Mouse (Mus musculus) ES-Bruce4 (cell line): ENCODE results near the gene Cdkl4. TPM values are rescaled to one million over a fixed set of nuclear protein-coding genes. Genes with fewer than 3 reads are reported as not detected.

Experiments
- H3K27ac ChIP-seq: 2 replicates; pipeline ENCODE4 v1.5.1; 2012; ENCODE audit warnings: low read length, inconsistent platforms; ENCODE audit not compliant: insufficient read depth
- H3K27me3 ChIP-seq: 2 replicates; pipeline ENCODE4 v1.6.1; 2012; ENCODE audit warnings: mild to moderate bottlenecking, low read length, inconsistent platforms; ENCODE audit not compliant: control insufficient read depth, poor library complexity, insufficient read depth, severe bottlenecking
- H3K36me3 ChIP-seq: 2 replicates; pipeline ENCODE4 v1.6.1; 2012; ENCODE audit warnings: inconsistent platforms, mild to moderate bottlenecking, low read length, moderate library complexity; ENCODE audit not compliant: control insufficient read depth, poor library complexity, insufficient read depth, severe bottlenecking
- H3K4me1 ChIP-seq: one replicate; pipeline ENCODE4 v1.8.1; 2011; ENCODE audit warnings: low read length; ENCODE audit not compliant: control insufficient read depth, insufficient read depth
- H3K4me3 ChIP-seq: 2 replicates; pipeline ENCODE4 v1.5.1; 2011; ENCODE audit warnings: low read depth, mild to moderate bottlenecking, low read length
- H3K9ac ChIP-seq: 2 replicates; pipeline ENCODE4 v1.6.1; 2012; ENCODE audit warnings: low read depth, mild to moderate bottlenecking, inconsistent platforms; ENCODE audit not compliant: poor library complexity, severe bottlenecking
- H3K9me3 ChIP-seq: replicated peaks from 2 replicates; pipeline ENCODE4 v1.6.1; 2012; ENCODE audit warnings: mild to moderate bottlenecking, low read length, inconsistent platforms; ENCODE audit not compliant: control insufficient read depth, poor library complexity, insufficient read depth, severe bottlenecking
- CTCF ChIP-seq: IDR thresholded peaks from one replicate; pipeline ENCODE4 v1.8.1; 2011; ENCODE audit warnings: low read depth, low read length
- EP300 ChIP-seq: IDR thresholded peaks from 2 replicates; pipeline ENCODE4 v1.6.1; 2011; ENCODE audit warnings: low read depth, low read length; ENCODE audit not compliant: insufficient read depth
- POLR2A ChIP-seq: IDR thresholded peaks from one replicate; pipeline ENCODE4 v1.8.1; 2011; ENCODE audit warnings: low read length; ENCODE audit not compliant: insufficient read depth
- polyA plus RNA-seq: library from polyadenylated mRNA; stranded (reverse); fragments of >200 nt; gene quantifications from 2 replicates; pipeline ENCODE4 v1.2.4, GENCODE M21; 2011; ENCODE audit warnings: low read depth; ENCODE audit not compliant: missing spikeins, insufficient read depth, insufficient read length

Gene Cdkl4
- polyA plus RNA-seq, 1 experiment, result 0.78 TPM

DNA sequence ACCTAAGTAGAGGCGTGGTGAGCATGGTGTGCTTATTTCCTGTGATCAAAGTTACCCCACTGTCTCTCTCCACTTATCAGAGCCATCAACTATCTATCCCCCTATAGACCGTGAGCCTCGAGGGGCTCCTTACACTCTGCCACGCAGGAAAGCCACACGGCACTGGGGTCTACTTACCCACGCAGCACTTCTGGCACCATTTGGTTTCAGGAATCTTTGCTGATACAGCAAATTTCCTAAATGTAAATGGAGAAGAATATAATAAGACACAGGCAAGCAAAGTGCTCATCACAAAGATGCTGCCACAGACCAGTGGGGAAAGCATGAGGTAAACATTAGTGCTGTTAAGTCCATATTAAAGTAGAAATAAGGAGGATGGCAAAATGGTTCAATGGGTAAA lies 26.2 kb upstream of the Cdkl4 start:
- Histone ChIP-seq H3K9me3 (peaks cover 4% of the 10 kb centered on the region; the same call in 1 of the 2 replicates), H3K4me1 (no peaks in the 10 kb centered on the region), H3K27me3 (no peaks in the 10 kb centered on the region), H3K9ac (no peak overlapping the region), H3K4me3 (no peak overlapping the region), H3K36me3 (peaks cover 3% of the 10 kb centered on the region), H3K27ac (no peak overlapping the region)
- TF ChIP-seq CTCF (no peak), POLR2A (no peak), EP300 (no peak)

DNA sequence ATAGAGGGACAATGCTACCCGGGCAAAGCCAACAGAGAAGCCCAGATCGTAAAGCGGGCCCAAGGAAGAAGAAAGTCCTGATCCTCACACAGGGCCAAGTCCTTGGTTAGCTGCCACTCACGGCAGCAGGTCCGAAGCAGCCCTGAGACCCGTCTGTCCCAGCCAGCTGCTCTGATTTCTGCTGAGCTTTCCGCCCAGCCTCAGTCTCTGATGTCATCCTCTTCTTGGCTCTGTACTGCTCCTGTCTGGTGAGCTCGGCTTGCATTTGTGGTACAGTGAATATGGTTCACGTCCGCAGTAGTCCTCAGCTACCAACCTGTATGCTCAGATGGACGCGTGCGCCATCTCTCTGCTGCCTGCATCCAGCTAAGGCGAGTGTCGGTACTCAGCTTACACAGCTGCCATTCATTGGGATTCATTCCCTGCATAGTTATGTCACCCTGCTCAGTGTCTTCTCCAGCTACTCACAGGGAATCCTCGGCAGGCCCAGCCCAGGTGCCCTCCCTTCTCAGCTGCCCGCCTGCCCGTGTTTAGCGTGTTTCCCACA lies 25.5 kb upstream of the Cdkl4 start:
- no peak overlapping the region for H3K4me3 ChIP-seq
- TF ChIP-seq CTCF (no peak), POLR2A (no peak), EP300 (no peak)
- no peak overlapping the region for H3K27ac ChIP-seq
- H3K9me3 ChIP-seq, result peaks cover 4% of the 10 kb centered on the region; the same call in 1 of the 2 replicates
- H3K27me3 ChIP-seq, result no peaks in the 10 kb centered on the region
- H3K4me1 ChIP-seq, result no peaks in the 10 kb centered on the region
- 0 out of 2 replicates have a peak, but pooled peaks cover under 1% of the 10 kb centered on the region for H3K36me3 ChIP-seq
- no peak overlapping the region for H3K9ac ChIP-seq

- Histone ChIP-seq H3K9ac (no peak overlapping the region), H3K27me3 (no peaks in the 10 kb centered on the region), H3K4me3 (no peak overlapping the region), H3K27ac (no peak overlapping the region), H3K4me1 (no peaks in the 10 kb centered on the region), H3K36me3 (no peaks in the 10 kb centered on the region), H3K9me3 (peaks cover 4% of the 10 kb centered on the region; the same call in 1 of the 2 replicates)
- peak; percentile 81 for TF ChIP-seq CTCF
- no peak for TF ChIP-seq POLR2A
Observed at GRCm38 (mm10) chr17:80601371-80601770, 23.8 kb upstream of the Cdkl4 start.

- Histone ChIP-seq H3K27me3 (no peaks in the 10 kb centered on the region), H3K27ac (no peak overlapping the region), H3K36me3 (no peaks in the 10 kb centered on the region), H3K9me3 (no peaks in the 10 kb centered on the region), H3K4me3 (no peak overlapping the region), H3K9ac (no peak overlapping the region), H3K4me1 (no peaks in the 10 kb centered on the region)
- no peak for TF ChIP-seq POLR2A
- no peak for TF ChIP-seq EP300
- TF ChIP-seq CTCF, result no peak
Observed at GRCm38 (mm10) chr17:80583051-80583450, 5.4 kb upstream of the Cdkl4 start.

DNA sequence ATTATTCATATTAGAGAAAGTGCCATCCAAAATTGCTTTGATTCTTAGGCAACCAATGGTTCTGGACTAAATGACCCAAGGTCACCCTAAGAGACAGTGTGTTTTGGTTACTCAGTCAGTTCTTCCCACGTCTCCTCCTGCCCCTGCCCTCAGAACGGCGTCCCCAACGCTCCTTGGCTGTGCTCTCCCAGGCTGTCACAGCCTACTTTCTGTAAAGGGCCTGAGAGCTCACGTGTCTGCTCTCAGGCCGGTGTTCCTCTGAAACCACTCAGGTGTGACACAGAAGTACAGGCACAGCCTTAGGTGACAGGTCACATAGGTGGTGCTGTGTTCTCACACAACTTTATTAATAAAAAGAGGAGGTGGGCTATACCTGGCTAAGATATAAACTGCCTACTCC lies 2.3 kb upstream of the Cdkl4 start:
- H3K9me3 ChIP-seq, result no peaks in the 10 kb centered on the region
- no peak overlapping the region for H3K27ac ChIP-seq
- H3K9ac ChIP-seq, result no peak overlapping the region
- H3K36me3 ChIP-seq, result no peaks in the 10 kb centered on the region
- H3K27me3 ChIP-seq, result no peaks in the 10 kb centered on the region
- TF ChIP-seq POLR2A, result no peak
- TF ChIP-seq EP300, result no peak
- TF ChIP-seq CTCF, result no peak
- no peak overlapping the region for H3K4me3 ChIP-seq
- H3K4me1 ChIP-seq, result no peaks in the 10 kb centered on the region

- H3K9me3 ChIP-seq, result no peaks in the 10 kb centered on the region
- H3K36me3 ChIP-seq, result no peaks in the 10 kb centered on the region
- no peak for TF ChIP-seq CTCF
- no peak for TF ChIP-seq EP300
- no peak for TF ChIP-seq POLR2A
- H3K27ac ChIP-seq, result no peak overlapping the region
- peaks cover 1% of the 10 kb centered on the region for H3K4me1 ChIP-seq
- no peak overlapping the region for H3K9ac ChIP-seq
- H3K4me3 ChIP-seq, result no peak overlapping the region
- no peaks in the 10 kb centered on the region for H3K27me3 ChIP-seq
Observed at GRCm38 (mm10) chr17:80579089-80579488, 1.5 kb upstream of the Cdkl4 start.
